Mouse (Mus musculus) gastrocnemius, postnatal 10 days (tissue): ENCODE data around the gene Znhit3. TPM values are rescaled to one million over a fixed set of nuclear protein-coding genes. Genes with fewer than 3 reads are reported as not detected.

ENCODE experiments used
- DNase-seq: peaks from one replicate; pipeline ENCODE4 v3.0.0; 2021; ENCODE audit warnings: mixed read lengths
- total RNA-seq, 2 experiments: library from RNA; stranded (reverse); gene quantifications; 2 replicates each; pipeline ENCODE4 v1.2.3; 2021

Znhit3 gene
- total RNA-seq, 2 experiments from 2014 or later = 9.3 to 12.4 TPM

DNA sequence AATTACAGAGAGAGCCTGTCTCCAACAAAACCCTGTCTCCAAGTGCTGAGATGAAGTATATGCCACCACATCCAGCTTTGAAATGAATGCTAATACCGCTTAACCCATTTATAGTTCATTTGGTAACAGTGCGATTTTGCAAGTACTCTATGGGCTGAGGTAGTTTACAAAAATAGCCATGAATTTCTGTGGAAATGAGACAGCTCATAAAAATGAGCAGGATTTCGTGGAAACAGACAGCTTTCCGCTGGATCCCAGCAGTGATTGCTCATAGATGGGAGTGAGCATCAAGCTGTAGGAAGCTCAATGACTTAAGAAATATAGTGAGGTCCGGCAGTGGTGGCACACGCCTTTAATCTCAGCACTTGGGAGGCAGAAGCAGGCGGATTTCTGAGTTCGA is 4.8 kb upstream of the Znhit3 start:
- DNase-seq = no peak

- no peak for DNase-seq
These were observed 3.8 kb upstream of the Znhit3 start for GRCm38 (mm10) chr11:84919951-84920350.

GRCm38 (mm10) chr11:84919276-84919675 is 3.1 kb upstream of the Znhit3 start:
- DNase-seq = peak; percentile 36

- peak; percentile 91 for DNase-seq
These were observed 2.3 kb upstream of the Znhit3 start for GRCm38 (mm10) chr11:84918425-84918824.

DNA sequence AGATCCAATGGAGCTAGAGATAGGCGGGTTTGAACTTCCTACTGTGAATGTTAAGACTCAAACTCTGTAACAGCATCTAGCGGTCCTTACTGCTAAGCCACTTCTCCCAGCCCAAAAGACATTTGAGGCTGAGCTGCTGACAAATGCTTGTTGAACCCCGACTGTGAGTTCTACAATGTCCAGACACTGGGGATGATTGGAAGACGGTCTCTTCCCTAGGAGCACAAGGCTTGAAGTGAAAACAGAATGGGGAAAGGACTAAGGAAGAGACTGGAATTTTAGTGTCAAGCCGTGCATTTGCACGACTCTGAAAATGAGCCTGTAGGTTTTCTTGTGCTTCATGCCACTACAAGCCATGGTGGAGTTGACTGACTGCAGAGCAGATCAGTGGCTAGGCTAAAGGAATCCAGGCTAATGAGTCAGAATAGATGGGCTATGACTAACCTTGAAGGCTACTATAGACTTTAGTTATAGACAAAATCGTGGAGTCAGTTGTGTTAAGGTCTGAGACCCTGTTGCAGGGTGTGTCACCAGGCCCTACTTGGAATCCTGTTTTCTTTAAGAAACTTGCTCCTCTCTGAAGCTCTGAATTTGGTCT is 636 bp upstream of the Znhit3 start:
- DNase-seq = no peak

DNA sequence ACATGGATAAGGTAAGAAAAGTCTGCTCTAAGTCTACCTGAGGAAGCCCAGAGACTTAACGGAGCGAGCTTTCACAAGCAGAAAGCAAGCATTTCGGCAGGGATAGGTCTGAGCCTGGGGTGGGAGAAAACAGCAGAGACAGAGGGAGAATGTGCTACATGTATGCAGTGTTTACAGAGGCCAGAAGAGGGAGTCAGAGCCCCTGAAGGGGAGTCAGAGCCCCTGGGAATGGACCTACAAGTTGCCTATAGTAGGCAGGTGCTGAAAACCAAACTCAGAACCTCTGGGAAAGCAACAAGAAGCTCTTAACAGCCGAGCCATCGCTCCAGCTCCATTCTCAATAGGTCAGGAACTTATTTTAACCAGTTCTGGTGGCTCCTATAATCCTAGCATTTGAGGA is 1.5 kb downstream of the Znhit3 start:
- DNase-seq = no peak

DNA sequence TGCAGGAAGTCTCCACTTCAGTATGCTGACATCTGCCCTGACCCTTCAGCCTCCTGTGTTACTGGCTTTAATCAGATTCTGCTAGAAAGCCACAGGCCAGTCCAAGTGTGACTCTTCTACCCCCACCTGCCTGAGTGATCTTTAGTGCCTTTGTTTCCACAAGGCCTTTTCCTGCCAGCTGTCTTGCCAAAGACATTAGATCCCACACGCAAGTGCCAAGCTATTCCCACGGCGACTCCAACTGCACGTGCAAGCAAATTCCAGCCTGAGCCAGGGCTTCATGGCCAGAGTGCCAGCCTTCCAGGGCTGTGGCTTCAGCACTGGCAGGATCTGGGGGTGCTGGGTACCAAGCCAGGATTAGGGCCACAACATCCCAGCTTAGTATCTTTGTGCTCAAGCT is 5.8 kb downstream of the Znhit3 start:
- DNase-seq = no peak

DNA sequence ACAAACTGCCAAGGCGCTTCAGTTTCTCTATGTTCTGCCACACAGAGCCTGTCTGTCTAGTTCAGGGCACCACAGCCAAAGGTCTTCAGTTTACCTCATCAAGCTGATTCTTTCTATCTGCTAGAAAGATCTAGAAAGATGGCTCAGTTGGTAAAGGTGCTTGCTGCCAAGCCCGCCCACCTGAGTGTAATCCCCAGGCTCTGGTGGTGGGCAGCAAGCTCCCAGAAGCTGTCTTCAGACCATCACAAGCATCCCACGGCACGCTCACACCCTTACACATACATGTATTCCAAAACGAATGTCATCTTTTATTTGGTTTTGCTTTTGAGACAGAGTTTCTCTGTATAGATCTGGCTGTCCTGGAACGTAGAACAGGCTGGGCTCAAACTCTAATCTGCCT is 7.7 kb downstream of the Znhit3 start:
- DNase-seq = no peak

DNA sequence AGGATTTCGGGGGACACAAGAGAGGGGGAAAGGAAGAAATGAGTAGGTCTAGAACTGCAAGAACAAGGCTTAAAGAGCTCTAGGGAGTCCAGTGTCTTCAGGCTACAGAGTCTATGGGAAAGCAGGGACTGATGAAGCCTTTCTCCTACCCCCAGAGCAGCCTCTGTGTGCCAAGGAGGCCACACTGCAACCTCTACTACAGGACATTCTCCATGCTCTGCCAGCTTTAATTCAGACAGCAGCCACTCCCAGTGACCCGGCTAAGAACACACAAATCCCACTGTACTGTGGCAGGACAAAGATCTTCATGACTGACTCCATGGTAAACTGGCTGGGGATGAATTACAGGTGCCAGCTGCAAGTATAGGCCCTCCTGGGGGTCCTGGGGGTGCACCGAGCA is 9.1 kb downstream of the Znhit3 start:
- no peak for DNase-seq

GRCm38 (mm10) chr11:84904597-84905144 is 11.5 kb downstream of the Znhit3 start:
- no peak for DNase-seq

DNA sequence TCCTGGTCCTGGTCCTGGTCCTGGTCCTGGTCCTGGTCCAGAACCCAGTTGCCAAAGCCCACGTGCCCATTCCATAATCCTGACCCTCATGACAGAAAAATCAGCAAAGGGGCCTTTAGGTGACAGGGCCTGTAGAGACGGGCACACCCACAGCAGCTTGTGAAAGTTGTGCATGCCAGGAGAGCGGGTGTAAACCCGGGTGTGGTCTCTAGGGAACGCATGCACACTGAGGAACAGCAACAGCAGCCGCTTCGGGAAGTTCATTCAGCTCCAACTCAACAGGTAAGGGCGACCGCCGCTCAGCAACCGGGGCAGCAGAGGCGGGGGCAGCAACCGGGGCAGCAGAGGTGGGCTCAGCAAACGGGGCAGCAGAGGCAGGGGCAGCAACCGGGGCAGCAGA is 23.1 kb downstream of the Znhit3 start:
- DNase-seq = no peak

DNA sequence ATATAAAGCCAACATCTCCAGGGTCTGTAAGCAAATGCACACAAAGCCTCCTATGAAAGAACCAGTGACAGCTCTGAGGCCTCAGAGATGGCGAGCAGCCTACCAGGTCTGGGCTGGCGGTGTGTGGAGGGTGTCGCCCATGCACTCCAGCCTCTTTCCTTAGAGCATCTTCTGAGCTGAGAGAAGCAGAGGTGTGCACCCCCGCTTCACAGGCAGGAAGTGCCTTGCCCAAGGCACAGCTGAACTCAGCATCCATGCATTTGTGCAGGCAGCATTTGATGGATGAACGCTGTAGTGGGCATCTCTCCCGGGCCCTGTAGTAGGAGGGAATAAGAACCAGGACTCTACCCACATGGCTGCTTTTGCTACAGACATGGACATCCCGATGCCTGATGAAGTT is 24.5 kb downstream of the Znhit3 start:
- DNase-seq = no peak

- DNase-seq = no peak
These were observed 26.7 kb downstream of the Znhit3 start for GRCm38 (mm10) chr11:84889492-84889891.

DNA sequence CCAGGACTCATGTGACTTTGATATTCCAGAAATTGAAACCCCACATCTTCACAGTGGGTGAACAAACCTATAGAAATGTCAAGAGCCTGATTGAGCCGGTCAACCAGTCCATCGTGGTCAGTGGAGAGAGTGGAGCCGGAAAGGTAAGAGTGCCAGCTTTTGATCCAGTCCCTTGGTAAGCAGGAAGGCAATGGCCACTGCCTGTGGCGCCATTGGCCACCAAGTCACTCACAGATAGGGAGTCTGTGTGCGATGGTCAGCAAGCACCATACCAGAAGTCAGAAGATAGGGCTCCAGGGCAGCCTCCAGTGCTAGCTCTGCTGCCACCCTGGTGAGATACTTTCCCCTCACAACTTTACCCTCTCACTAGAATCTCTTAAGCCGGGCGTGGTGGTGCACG is 28.1 kb downstream of the Znhit3 start:
- DNase-seq = no peak

DNA sequence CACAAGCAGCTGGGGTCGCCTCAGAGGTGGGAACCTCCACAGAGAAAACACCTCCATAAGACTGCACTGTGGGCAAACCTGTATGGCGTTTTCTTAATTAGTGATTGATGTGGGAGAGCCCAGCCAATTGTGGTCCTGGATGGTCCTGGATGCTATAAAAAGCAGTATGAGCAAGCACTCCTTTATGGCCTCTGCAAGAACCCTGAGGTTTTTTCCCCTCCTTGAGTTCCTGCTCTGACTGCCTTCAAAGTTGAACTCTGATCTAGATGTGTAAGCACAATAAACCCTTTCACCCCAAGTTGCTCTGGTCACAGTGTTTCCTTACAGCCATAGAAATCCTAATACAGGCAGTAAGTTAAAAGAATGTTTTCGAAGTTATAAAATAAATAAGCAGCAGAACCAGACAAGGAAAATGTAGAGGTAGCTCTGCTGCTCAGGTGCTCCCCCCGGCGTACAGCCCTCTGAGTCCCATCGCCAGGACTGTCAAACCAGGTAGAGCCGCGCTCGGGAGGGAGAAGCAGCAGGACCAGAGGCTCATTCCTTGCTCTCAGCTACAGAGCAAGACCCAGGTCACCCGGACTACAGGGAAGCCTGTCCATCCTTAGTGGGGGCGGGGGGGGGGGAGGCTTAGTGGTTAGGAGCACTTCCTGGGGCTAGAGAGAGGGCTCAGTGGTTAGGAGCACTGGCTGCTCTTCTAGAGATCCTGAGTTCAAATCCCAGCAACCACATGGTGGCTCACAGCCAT is 29.2 kb downstream of the Znhit3 start:
- no peak for DNase-seq

- DNase-seq = no peak
These were observed 29.9 kb downstream of the Znhit3 start for GRCm38 (mm10) chr11:84886236-84886635.

DNA sequence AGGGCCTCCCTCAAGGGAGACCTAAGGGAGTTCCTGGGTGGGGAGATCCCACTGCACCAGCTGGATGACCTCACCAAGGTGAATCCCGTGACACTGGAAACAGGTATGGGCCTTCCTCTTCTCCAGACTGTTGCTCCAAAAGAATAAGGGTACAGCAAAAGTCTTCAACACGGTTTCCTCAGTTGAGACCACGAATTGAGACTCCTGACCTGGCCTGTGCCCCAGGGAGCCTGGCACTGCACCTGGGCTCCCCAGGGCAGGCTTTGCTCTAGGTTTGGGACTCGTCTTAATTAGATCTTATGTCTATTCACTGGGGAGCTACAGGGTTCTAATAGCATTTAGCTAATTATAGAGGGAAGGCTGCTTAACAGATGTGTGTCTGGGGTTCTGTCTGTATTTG is 30.9 kb downstream of the Znhit3 start:
- DNase-seq = no peak

DNA sequence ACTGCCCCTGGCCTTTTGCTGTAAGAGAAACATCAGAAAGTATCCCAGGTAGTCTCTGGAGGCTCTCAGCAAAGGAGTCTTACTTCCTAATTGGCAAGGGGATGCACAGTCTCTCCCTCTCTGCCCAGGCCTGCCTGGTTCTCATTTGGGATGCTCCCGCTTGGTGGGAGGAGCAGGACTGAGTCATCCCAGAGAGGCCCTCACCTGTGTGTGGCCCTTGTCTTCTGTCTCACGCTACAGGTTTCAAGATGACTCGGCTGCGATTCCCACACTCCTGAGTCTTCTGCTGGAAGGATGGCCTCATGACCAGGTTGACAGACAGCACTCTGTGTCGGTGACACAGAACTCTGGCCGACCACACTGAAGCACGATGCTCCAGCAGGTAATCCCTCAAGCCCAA is 33.8 kb downstream of the Znhit3 start:
- DNase-seq = no peak

DNA sequence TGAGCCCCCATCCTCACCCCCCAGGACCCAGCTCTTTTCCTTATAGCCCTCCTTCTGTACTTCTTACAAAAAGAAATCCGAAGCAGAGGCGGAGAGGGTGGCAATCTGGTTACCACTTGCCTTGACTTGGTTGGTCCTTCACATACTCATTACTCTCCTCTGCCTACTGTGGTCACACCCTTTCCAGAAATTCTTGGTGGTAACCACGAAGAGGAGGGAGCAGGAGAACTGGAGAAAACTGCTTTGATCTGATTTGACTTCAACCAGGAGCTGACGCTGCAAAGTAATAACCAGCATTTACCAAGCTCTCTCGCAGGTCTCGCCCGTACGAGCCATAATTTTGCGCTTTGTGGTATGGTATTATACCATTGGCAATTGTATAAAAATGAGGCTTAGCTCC is 35.2 kb downstream of the Znhit3 start:
- DNase-seq = no peak

GRCm38 (mm10) chr11:84880465-84880961 is 35.7 kb downstream of the Znhit3 start:
- peak; percentile 52 for DNase-seq

GRCm38 (mm10) chr11:84879772-84880464 is 36.2 kb downstream of the Znhit3 start, which contains the start of the genes Myo19 and Pigw:
TSS of gene Myo19 (plus strand) at chr11:84880148.
TSS of gene Pigw (minus strand) at chr11:84880285.
- DNase-seq = peak; percentile 89

GRCm38 (mm10) chr11:84879007-84879771 is 37.0 kb downstream of the Znhit3 start:
- no peak for DNase-seq
